Mouse (Mus musculus) spleen, adult 2 months (tissue): ENCODE measurements around the gene Zfp488. TPM values are rescaled to one million over a fixed set of nuclear protein-coding genes. Genes with fewer than 3 reads are reported as not detected.
A peak's percentile ranks its signal among the peaks of the same experiment; 100 is the strongest.

Experiments used
- DNase-seq, 2 experiments: peaks; one replicate each; pipeline versions ENCODE4 v3.0.0 to v3.0.0-alpha.2; 2012 to 2021; ENCODE audit warnings: low spot score in 2 of 2, low read depth in 1 of 2
- H3K27ac ChIP-seq: fragments of 200-500 bp; 2 replicates; pipeline ENCODE4 v1.5.1; 2012; ENCODE audit warnings: low read length, inconsistent platforms; ENCODE audit not compliant: insufficient read depth
- H3K27me3 ChIP-seq: fragments of 200-500 bp; 2 replicates; pipeline ENCODE4 v1.6.1; 2012; ENCODE audit warnings: mild to moderate bottlenecking, moderate library complexity, low read length, inconsistent platforms; ENCODE audit not compliant: control insufficient read depth, insufficient read depth
- H3K36me3 ChIP-seq: fragments of 200-500 bp; 2 replicates; pipeline ENCODE4 v1.6.1; 2012; ENCODE audit warnings: mild to moderate bottlenecking, low read length, inconsistent platforms; ENCODE audit not compliant: control insufficient read depth, insufficient read depth
- H3K4me1 ChIP-seq: fragments of 200-500 bp; 2 replicates; pipeline ENCODE4 v1.6.1; 2011; ENCODE audit warnings: inconsistent platforms; ENCODE audit not compliant: control insufficient read depth, insufficient read depth, insufficient read length
- H3K4me3 ChIP-seq: fragments of 200-500 bp; 2 replicates; pipeline ENCODE4 v1.5.1; 2011; ENCODE audit warnings: mild to moderate bottlenecking, inconsistent platforms; ENCODE audit not compliant: insufficient read depth, insufficient read length; ENCODE audit errors: extremely low read depth
- CTCF ChIP-seq: fragments of 200-500 bp; IDR thresholded peaks from 2 replicates; pipeline ENCODE4 v1.5.1; 2011; ENCODE audit warnings: mild to moderate bottlenecking, inconsistent platforms; ENCODE audit not compliant: insufficient read depth, insufficient read length, insufficient replicate concordance; ENCODE audit errors: extremely low read depth
- POLR2A ChIP-seq: fragments of 200-500 bp; IDR thresholded peaks from 2 replicates; pipeline ENCODE4 v1.6.1; 2011; ENCODE audit warnings: low read depth, low read length, inconsistent platforms
- WGBS: fragments of 180-500 bp; shearing (Covaris S2); methylation state at CpG from one replicate; pipeline ENCODE4 v1.1.7; 2018; 5-methylcytosine and 5-hydroxymethylcytosine counted together
- polyA plus RNA-seq: library from polyadenylated mRNA; depleted of rRNA; stranded (reverse); fragments of >200 nt; gene quantifications from 2 replicates; pipeline ENCODE4 v1.2.3, GENCODE M21; 2012; rRNA removed

Gene Zfp488
- polyA plus RNA-seq, 1 experiment: not detected

DNA sequence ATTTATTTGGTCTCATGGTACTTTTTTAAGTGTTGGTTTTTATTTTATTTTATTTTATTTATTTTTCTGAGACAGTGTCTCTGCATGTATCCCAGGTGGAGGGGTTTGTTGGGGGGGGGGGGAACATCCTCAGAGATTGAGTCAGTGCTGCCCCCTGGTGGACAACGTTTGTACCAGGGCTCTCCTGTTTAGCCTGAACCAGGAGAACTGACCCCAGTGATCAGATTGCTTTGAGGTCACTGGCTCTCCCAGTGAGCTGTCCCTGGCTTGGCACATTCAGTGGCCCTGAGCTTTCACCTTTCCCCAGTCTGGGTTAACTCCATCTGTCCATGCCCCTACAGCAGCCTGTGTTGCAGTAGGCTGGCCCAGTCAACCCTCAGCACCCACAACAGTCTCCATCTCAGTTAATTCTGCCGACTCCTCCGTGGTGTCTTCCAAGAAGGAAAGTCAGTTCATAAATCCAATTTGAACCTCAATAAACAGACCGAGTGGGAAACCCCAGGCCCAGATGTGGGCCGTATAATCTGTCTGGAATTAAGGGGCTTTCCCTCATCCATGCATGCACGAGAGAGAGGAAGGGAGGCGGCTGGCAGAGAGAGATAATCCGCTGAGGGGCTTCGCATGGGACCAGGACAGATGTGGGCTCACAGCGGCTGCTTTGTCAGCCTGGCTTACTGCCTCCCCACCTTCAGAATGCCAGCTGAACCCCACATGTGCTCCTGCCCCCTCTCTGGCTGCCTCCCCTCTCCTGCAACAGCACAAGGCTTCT is 45.4 kb downstream of the Zfp488 start:
- Histone ChIP-seq H3K36me3 (no peaks in the 10 kb centered on the region), H3K27ac (no peak overlapping the region), H3K4me3 (no peak overlapping the region), H3K27me3 (no peaks in the 10 kb centered on the region), H3K4me1 (no peaks in the 10 kb centered on the region)
- no peak for DNase-seq
- no peak for TF ChIP-seq POLR2A
- TF ChIP-seq CTCF: no peak
- 67% methylated on average over 10 of the region's 10 CpGs for WGBS

DNA sequence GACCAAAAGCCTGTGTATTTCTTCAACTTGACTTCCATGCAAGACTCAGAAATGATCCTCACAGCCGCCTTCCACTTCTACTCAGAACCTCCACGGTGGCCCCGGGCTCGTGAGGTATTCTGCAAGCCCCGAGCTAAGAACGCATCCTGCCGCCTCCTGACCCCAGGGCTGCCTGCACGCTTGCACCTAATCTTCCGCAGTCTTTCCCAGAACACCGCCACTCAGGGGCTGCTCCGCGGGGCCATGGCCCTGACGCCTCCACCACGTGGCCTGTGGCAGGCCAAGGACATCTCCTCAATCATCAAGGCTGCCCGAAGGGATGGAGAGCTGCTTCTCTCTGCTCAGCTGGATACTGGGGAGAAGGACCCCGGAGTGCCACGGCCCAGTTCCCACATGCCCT is 46.7 kb downstream of the Zfp488 start:
- Histone ChIP-seq H3K27me3 (no peaks in the 10 kb centered on the region), H3K27ac (no peak overlapping the region), H3K4me1 (no peaks in the 10 kb centered on the region), H3K4me3 (no peak overlapping the region), H3K36me3 (no peaks in the 10 kb centered on the region)
- WGBS: 62% methylated on average over 17 of the region's 17 CpGs
- TF ChIP-seq CTCF: no peak
- no peak for TF ChIP-seq POLR2A
- no peak for DNase-seq

DNA sequence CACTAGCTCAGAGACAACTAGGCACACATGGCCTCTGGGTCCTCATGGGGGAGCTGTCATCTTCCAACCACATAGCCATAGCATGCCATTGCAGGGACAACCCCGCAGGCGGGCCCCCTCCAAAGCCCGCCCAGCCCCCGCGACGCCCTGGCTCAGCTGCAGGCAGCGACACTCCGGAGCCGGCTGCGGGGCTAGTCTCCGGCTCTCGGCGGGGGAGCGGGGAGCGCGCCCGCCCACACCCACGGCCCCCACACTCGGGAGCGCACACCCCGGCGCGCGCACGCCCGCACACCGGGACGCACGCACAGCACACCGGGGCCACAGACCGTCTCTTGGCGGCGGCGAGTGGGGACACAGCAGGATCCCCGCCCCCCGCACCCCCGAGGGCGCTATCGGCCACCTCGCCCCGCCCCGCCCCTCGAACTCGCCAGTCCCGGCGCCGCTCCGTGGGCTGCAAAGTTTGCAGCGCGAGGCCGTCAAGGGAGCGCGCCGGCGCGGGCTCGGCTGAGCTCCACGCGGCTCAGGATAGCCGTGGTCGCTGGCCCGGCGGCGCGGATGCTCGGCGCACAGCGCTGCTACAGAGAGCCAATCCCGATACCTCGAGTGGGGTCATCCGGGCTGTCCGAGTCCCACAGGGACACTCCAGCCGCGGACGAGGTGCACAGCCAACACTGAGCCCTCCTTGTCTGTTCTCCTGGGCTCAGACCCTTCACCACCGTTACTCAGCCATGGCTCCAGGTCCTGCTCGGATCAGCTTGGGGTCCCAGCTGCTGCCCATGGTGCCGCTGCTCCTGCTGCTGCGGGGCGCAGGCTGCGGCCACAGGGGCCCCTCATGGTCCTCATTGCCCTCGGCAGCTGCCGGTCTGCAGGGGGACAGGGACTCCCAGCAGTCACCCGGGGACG is 55.1 kb downstream of the Zfp488 start, which contains the start of gene Gdf10:
Gene Gdf10, plus strand, starts transcription at position 420 of the 903 bp plus-strand sequence.
- 3% methylated on average over 85 of the region's 85 CpGs for WGBS
- H3K4me1 ChIP-seq: no peaks in the 10 kb centered on the region
- DNase-seq: no peak
- peak within 1 kb of the TSS; percentile 22 for H3K4me3 ChIP-seq
- H3K36me3 ChIP-seq: no peaks in the 10 kb centered on the region
- H3K27me3 ChIP-seq: peaks cover 4% of the 10 kb centered on the region
- no peak within 1 kb of the TSS; the same call in 1 of the 2 replicates for H3K27ac ChIP-seq
- TF ChIP-seq POLR2A (no peak), CTCF (no peak)

DNA sequence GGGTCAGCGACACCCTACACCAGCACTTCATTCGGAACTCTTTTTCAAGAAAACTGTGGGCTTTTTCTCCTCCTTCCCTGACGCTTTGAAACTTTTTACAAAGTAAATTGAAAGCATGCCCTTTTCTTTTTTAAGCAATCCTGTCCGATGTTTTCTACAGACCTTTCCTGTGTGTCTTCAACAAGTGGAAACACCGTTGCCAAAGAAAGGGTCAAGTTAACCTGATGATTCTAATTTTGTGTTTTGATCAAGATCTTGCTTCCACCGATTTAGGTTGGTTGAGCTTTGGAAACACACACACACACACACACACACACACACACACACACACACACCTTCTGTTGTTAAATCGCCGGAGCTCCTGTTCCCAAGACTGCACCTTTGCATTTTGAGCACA is 55.8 kb downstream of the Zfp488 start:
- H3K36me3 ChIP-seq: no peaks in the 10 kb centered on the region
- no peak overlapping the region for H3K27ac ChIP-seq
- H3K4me1 ChIP-seq: no peaks in the 10 kb centered on the region
- TF ChIP-seq POLR2A (no peak), CTCF (no peak)
- WGBS: 23% methylated on average over 8 of the region's 8 CpGs
- H3K4me3 ChIP-seq: no peak overlapping the region
- no peak for DNase-seq
- H3K27me3 ChIP-seq: peaks cover 4% of the 10 kb centered on the region

DNA sequence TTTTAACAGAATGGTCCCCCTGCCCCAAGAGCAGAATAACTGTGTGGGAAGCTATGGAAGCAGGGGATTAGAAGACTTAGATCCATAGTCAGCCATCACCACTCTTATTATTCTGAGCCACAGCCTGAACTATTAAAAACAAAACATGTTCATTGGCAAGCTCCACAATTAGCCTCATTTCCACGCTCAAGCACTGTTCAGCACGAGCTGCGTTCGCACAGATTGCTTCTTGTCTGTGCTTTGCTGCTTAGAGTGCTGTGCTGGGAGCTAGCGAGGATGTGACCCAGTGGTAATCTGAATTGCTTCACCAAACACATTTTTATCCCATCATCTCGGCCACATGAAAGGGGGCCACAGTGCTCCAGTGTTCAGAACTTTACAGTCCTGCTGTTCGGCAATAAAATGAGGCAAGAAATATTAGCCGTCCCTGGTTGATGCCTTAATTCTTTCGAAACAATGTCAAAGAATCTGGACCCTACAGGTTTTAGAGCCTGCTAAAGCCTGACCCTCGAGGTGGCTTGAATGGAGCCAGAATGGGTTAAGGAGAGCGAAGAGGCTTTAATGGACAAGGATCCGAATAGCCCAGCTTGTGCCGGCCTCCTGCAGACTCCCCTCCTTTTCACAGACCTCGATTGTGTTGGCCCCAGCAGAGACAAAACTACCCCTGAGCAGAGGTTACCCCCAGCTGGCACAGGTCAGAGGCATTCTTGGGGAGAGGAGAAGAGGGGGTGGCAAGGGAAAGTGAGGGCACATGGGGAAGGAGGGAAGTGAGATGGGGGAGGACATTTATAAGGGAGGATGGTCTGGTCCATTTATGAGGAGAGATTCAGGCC is 57.6 kb downstream of the Zfp488 start:
- Histone ChIP-seq H3K27me3 (peaks cover 4% of the 10 kb centered on the region), H3K36me3 (no peaks in the 10 kb centered on the region), H3K4me1 (no peaks in the 10 kb centered on the region), H3K27ac (no peak overlapping the region), H3K4me3 (no peak overlapping the region)
- 63% methylated on average over 14 of the region's 14 CpGs for WGBS
- TF ChIP-seq CTCF (no peak), POLR2A (no peak)
- no peak for DNase-seq

Other genes starting within 250 kb of the Zfp488 start
- 12.3 and 15.5 TPM in 2 replicates for gene Gdf10, start 55.2 kb downstream of the Zfp488 start, polyA plus RNA-seq
- 0.02 and 0.05 TPM in 2 replicates for gene Gdf2, start 37.7 kb downstream of the Zfp488 start, polyA plus RNA-seq
- not detected in 2 replicates for gene Rbp3, start 24.8 kb downstream of the Zfp488 start, polyA plus RNA-seq
- gene Gm30083, start 36.4 kb upstream of the Zfp488 start, polyA plus RNA-seq: not detected in 2 replicates
- not detected in 2 replicates for gene Gm5460, start 38.0 kb upstream of the Zfp488 start, polyA plus RNA-seq
- gene Antxrl, start 73.9 kb upstream of the Zfp488 start, polyA plus RNA-seq: not detected in 2 replicates
- gene Anxa8, start 107.2 kb upstream of the Zfp488 start, polyA plus RNA-seq: 0.26 and 0.34 TPM in 2 replicates
- gene A630023A22Rik, start 124.0 kb upstream of the Zfp488 start, polyA plus RNA-seq: not detected in 2 replicates
- 0.07 and 0.08 TPM in 2 replicates for gene Npy4r, start 173.7 kb upstream of the Zfp488 start, polyA plus RNA-seq
- 0.04 and 0.09 TPM in 2 replicates for gene Gprin2, start 222.9 kb upstream of the Zfp488 start, polyA plus RNA-seq
- gene Syt15, start 240.8 kb upstream of the Zfp488 start, polyA plus RNA-seq: 3.9 and 4.3 TPM in 2 replicates